Mouse (Mus musculus): Measurements from ENCODE around the gene C1qtnf6.

C1qtnf6 gene

GRCm38 (mm10) chr15:78514393-78515146 lies 16.6 kb downstream of the C1qtnf6 start:
- peak; percentile 75 for DNase-seq (ENCODE audit: low spot score in 2 of 2)

DNA sequence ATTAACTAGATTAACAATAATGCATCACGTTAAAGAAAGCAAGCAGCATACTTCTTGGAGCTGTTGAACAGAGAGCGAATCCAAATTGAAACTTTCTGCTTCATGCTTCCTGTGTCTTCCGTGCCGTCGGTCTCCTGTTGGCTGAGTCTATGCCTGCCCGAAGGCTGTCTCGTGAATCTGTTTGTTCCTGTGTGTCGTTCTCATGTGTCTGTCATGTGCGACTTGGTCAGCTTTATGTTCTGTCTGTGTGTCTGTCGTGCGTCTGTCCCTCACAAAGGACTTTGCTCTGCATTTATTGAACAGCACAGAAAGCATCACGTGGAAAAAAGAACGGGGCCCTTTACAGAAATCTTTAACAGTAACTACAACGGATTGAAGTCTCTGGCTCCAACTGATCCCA lies 18.2 kb downstream of the C1qtnf6 start:
- DNase-seq (ENCODE audit: low spot score in 2 of 2) = no peak

GRCm38 (mm10) chr15:78511951-78512350 lies 19.3 kb downstream of the C1qtnf6 start:
- no peak for DNase-seq (ENCODE audit: low spot score in 2 of 2)

- no peak for DNase-seq (ENCODE audit: low spot score in 2 of 2)
These were observed 20.5 kb downstream of the C1qtnf6 start for GRCm38 (mm10) chr15:78510736-78511135.

DNA sequence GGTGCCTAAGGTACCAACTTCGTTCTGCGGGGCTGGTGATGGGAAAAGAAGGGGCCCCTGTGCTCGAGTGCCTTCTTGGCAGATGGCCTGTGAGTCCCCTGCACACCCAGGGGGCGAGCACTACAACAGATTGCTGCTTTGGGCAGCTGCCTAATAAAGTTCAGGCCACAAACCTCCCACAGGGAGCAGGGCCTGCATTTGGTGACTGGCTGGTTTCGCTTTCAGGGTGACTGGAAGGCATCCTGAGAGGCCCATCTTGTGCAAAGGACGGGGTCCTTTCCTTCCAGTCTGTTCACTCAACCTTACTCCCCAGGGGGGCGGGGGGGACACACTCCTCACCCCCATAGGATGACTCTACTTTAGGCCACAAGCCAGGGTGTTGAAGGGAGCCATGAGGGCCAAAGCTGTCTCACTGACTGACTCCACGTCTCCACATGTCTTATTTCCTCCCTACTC lies 21.1 kb downstream of the C1qtnf6 start:
- DNase-seq (ENCODE audit: low spot score in 2 of 2) = no peak

DNA sequence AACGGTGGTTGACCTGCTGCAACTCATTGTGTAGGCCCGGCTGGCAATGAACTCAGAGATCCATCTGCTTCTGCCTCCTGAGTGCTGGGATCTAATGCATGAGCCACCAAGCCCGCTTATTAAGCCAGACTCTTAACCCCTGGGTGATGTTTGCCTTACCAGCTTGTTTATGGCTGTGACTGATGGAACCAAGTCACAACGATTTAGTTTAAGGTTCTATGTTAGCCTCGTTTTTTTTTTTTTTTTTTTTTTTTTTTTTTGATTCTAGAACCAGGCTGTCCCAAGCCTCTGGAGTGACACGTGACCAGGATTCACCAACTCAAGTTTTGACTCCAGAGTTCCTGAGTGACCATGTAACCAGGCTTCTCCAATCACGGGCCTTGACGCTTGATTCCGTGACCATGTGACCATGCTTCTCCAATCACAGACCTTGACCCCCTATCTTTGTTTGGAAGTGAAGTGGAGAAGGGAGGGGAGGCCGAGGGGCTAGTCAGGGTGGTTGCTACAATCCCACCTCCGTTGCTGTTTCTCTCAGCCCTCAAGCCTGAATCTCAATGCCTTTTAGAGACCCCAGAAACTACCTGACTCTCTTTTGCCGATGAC lies 21.8 kb downstream of the C1qtnf6 start:
- DNase-seq (ENCODE audit: low spot score in 2 of 2) = no peak

DNA sequence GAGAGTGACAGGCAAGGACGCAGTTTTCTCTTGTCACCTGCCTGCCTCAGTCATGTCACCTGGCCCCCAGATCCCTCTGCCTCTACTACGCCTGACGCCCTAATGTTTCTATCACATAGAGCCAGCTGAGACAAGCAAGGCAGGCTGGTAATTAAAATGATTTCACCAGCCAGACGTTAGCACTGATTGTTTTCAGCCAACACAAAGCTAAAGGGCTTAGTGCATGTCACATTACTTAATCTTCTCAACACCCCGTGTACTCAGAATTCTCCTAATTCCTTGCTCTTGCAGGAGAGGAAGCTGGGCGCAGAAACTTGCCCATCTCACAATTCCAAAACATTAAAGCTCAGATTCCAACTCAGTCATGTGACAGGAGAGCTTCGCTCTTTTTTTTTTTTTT lies 22.8 kb downstream of the C1qtnf6 start:
- no peak for DNase-seq (ENCODE audit: low spot score in 2 of 2)

GRCm38 (mm10) chr15:78505541-78505940 lies 25.7 kb downstream of the C1qtnf6 start:
- DNase-seq (ENCODE audit: low spot score in 2 of 2) = no peak

DNA sequence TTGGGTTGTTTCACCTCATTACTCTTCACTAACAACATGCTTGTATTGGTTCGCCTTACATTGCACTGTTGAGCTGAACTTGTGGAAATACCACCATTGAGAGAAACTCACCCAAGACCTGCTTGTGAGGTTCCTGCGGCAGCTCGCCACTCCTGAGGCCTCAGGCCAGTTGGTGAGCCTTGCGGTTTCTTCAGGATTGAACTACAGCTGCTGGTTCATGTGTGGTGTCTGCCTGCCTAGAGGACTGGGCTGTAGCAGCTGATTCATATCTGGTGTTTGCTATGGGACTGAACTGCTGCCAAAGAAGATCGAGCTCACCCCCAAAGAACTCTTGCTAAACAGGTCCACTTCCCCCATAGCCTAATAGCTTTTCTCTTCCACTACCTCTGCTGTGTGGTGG lies 26.4 kb downstream of the C1qtnf6 start:
- DNase-seq (ENCODE audit: low spot score in 2 of 2) = no peak

DNA sequence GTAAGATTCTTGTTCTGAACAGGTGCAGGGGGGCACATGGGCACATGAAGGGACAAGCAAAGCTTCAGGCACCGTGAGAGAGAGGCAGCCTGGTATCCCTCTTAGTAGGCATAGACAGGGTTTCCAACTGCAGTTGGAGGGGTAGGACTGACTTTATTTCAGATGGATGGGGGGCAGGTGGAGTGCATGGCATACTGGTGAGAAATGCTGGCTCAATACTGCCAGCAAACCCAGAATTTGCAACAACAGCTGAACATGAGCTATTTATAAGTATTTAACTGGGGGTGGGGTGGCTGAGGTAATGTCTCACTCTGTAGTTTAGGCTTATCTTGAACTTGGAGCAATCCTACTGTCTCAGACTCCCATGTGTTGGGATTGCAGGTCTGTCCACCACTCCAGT lies 27.2 kb downstream of the C1qtnf6 start:
- no peak for DNase-seq (ENCODE audit: low spot score in 2 of 2)

GRCm38 (mm10) chr15:78502437-78503132 lies 28.6 kb downstream of the C1qtnf6 start:
- DNase-seq (ENCODE audit: low spot score in 2 of 2) = no peak

DNA sequence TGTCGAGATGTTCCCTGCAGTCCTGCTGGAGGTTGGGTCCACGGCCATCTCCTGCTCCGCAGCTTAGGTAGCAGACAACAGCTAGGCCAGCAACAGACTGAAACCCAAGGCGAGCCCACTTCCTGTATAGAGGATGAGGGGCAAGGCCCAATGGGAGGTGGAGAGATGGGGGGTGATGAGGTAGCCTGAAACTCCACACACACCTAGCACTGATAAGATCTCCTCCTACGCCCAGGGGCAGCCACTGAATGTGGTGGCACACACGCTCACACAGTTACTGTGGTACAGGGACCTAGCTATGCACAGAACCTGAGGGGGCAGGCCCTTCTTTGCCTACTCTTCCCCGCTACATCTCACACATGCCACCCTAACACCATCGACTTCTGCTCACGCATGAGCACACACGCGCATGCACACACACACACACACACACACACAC lies 36.2 kb downstream of the C1qtnf6 start, which contains the start of gene Il2rb:
TSS of gene Il2rb (minus strand) at position 304 of the 439 bp plus-strand sequence.
- DNase-seq (ENCODE audit: low spot score in 2 of 2) = no peak

DNA sequence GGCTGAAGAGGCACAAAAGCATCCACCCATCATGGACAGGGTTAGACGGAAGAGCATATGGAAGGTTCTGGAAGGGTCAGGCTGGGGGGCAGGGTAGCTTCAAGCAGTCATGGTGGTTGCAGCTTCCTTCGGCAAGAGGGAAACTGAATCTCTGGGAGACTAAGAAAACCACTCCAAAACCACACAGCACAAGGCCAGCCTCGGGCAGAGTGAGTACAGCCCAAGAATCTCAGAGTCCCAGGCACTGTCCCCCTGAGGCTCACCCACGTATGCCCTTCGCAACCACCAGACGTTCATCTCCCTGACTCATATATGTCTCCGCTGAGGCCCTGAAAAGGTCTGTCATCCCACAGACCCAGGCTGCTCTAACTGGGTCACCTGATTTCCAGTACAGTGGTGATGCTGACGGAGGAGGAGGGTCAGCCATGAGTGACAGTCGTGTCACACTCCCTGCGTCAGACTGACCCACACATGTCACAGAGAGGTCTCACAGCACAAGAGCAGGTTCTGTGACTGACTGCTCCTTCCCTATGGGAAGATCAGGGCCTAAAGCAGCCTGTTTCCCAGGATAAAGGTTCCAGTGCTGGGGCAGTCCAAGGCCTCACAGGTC lies 37.7 kb downstream of the C1qtnf6 start:
- DNase-seq (ENCODE audit: low spot score in 2 of 2) = no peak

- no peak for DNase-seq (ENCODE audit: low spot score in 2 of 2)
These were observed 39.9 kb downstream of the C1qtnf6 start for GRCm38 (mm10) chr15:78491301-78491700.

DNA sequence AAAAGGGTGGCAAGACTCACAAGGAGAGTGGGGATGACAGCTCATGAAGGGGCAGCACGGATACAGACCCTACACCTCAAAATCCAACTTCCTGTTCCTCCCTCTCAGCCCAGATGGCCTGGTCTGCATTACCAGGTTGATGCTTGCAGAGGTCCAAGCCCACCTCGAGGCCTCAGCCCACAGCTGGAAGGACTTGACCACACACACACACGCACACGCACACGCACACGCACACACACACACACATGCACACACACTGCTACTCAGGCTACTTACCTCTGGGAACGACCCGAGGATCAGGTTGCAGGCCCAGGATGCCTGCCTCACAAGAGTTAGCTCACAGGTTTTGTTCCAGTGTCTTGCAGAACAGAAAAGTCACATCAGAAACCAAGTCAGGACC lies 41.3 kb downstream of the C1qtnf6 start:
- DNase-seq (ENCODE audit: low spot score in 2 of 2) = no peak

DNA sequence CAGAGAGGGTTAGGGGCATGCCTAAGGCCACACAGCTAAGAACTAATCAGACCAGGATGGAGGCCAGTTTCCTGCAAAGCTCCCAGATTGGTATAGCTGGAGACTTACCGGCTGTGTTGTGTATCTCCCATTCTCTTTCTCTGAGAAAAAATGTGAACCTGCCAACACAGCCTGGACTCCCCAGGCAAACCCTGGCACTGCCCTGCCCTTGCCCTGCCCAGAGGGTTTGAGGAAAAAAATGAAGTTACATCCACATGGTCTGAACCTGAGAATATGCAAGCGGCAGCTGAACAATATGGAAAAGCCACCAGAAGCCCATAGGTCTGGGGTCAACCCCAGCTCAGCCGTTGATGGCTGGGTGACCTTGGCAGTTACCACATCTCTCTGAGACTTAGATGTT lies 42.0 kb downstream of the C1qtnf6 start:
- DNase-seq (ENCODE audit: low spot score in 2 of 2) = no peak

DNA sequence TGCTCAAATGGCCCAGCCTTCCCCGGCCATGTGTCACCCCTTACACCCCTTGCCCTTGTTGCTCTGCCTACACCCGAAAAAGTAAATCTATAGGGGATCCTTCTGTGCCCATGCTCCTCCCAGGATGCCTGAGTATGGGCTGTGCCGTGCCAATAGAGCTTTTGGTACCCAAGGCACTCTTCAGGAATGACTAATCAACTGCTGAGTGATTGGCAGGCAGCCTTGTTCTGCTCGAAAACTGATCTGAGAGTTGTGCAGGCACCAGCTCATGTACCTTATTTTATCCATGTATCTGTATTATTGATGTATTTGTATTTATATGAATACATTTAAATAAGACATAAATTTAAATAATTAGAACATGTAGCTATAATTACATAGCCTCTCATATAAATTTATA lies 44.1 kb downstream of the C1qtnf6 start:
- no peak for DNase-seq (ENCODE audit: low spot score in 2 of 2)

DNA sequence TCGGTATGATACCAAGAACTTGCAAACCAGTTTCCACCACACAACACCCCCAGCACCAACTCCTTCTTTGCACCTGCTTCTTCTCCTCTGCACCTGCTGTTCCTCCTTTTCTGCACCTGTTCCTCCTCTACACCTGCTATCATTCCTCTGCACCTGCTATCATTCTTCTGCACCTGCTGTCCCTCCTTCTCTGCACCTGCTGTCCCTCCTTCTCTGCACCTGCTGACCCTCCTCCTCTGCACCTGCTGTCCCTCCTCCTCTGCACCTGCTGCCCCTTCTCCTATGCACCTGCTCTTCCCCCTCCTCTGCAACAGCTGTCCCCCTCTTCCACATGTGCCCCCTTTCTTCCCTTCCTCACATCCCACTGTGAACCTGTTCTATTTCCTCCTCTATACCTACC lies 44.7 kb downstream of the C1qtnf6 start:
- DNase-seq (ENCODE audit: low spot score in 2 of 2) = no peak

DNA sequence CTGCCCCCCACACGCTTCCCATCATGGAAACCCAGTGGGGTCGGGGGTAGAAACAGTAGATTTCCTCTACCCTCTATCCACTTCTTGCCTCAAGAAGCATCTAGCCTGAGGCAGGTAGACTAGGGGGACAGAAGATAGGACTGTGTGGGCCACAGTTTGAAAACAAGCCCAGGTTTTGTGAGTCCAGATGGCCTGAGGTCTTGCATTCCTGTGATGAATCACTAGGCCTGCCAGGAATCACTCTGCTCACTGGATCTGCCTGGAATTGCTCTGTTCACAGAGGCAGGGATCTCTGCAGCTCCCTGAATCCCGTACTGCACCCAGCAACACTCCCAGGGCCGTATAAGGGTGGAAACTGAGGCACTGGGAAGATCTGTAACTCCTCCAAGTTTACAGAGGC lies 47.9 kb downstream of the C1qtnf6 start:
- DNase-seq (ENCODE audit: low spot score in 2 of 2) = no peak

DNA sequence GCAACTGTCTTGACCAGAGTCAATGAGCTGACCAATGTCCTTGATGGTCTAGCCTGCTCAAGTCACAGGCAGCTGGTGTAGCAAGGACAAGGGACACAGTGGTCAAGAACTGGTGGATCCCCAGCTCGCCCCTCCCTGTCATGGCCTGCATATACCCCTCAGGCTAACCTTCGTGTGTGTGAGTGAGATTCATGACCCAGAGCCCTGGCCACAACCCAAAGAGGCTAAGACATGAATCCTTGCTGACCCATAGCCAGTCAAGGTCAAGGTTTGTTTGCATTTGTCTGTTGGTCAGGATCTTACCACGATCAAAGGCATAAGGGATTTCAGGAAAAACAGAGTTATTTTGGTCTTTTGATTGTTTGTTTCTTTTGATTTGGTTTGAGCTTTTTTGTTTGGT lies 48.7 kb downstream of the C1qtnf6 start:
- DNase-seq (ENCODE audit: low spot score in 2 of 2) = no peak

- DNase-seq (ENCODE audit: low spot score in 2 of 2) = no peak
These were observed 49.7 kb downstream of the C1qtnf6 start for GRCm38 (mm10) chr15:78481448-78482000.

DNA sequence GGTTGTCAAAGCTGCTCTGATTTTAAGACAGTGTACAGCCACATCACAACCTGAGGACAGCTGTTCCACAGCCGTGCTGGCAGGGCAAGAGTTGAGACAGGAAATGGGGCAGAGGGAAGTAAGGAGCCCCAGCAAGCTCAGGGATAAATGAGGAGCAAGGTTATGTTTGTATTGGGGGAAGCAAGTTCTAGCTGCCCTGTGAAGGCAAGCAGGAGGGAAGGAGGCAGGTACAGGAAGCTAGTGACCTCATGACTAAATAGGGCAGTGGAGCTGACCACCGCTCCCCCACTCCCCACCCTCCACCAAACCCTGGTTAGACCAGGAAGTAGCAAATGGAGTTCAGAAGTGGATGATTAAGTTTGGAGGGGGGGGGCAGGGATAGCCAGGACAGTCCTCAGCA lies 50.2 kb downstream of the C1qtnf6 start:
- no peak for DNase-seq (ENCODE audit: low spot score in 2 of 2)
